Mouse (Mus musculus): ENCODE measurements at regions not wholly inside any gene's neighbourhood (a gene's known extent, or its start where the extent isn't known, plus 50 kb on each side); places are given as distances from the start of the nearest gene placed in this dataset.

DNA sequence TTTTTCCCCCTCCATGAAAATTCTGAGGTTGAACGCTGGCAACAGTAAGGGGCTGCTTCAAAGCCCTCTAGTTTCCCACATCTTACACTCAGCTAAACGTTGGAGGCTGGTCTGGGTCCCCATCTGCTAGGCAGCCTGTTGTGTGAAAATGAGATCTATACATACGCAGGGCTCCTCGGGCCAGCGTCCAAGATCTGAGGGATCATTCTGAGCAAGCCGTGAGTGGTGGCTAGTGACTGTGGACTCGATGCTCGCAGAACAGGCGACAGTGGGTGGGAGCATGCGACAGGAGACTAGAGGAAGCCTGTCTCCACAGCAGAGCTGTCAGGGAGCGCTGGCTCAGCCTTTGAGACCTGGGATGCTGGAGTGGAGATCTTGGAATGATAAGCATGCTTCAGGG is 237.3 kb downstream of the Rplp1 start:
- DNase-seq (ENCODE audit: low read depth, low spot score): no peak

- DNase-seq (ENCODE audit: low read depth, low spot score): no peak
Measured at GRCm38 (mm10) chr9:61675366-61675765, 239.0 kb downstream of the Rplp1 start.

DNA sequence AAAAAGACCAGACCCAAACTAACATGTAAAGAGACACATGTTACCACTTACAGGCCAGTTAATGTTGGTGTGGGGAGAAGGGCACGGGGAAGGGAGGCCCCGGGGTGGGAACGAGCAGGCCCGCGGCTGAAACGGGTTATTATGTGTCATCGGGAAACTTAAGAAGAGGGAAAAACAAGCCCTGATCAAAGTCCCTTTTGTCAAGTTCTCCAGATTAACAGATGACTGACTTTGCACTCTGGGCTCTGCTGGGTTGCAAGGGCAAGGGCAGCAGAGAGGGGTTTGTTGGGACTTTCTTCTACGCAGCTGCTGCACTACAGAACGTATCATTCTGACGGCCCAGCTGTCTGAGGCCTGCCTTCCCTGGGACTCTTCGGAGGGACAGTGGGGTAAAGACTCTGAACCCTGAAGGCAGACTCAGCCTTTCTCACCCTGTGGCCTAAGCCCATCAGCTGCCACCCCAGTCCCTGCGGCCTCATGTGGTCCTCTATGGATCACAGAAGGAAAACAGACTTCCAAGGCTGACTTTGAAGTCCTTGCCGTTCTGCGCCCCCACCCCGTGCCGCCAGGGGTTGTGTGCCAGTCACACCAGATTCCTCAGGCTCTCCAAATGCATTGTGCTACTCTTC is 240.7 kb downstream of the Rplp1 start:
- DNase-seq (ENCODE audit: low read depth, low spot score): no peak

- no peak for DNase-seq (ENCODE audit: low read depth, low spot score)
Measured at GRCm38 (mm10) chr9:61670986-61671385, 243.4 kb downstream of the Rplp1 start.

DNA sequence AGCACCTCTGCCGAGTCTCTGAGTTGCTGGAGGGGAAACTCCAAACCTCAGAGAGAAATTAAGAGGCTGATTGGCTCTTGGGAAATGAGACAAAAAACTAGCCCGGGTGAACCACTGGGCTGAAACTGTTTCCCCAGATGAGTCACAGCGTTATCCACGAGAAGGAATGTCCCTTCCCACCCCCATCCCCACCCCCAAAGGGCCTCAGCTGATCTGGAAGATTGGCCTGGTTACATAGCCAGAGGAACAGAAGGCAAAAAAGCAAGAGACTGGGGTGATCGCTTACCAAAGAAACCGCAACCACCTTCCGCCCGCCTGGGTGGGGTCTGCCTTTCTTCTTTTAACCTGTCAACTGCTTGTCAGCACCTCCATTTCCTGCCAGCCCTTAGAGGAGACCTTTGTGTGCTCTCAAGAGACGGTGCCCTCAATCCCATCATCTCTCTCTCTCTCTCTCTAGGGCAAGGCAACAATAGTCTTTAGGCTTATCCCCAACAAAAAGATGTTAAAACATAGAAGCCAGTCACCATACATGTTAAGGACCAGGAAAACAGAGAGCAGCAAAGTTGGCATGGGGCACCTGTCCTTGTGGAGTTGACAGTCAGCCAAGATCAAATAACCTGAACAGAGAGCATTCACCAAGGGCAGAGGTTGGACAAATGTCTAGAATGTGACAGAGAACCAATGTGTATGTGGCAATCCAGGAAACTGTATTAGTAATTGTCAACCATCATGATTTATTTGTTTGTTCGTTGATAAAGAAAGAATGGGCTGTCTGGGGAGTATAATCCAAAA is 244.4 kb downstream of the Rplp1 start:
- DNase-seq (ENCODE audit: low read depth, low spot score): no peak

- DNase-seq (ENCODE audit: low read depth, low spot score): no peak
Measured at GRCm38 (mm10) chr9:61668723-61669122, 245.6 kb downstream of the Rplp1 start.

DNA sequence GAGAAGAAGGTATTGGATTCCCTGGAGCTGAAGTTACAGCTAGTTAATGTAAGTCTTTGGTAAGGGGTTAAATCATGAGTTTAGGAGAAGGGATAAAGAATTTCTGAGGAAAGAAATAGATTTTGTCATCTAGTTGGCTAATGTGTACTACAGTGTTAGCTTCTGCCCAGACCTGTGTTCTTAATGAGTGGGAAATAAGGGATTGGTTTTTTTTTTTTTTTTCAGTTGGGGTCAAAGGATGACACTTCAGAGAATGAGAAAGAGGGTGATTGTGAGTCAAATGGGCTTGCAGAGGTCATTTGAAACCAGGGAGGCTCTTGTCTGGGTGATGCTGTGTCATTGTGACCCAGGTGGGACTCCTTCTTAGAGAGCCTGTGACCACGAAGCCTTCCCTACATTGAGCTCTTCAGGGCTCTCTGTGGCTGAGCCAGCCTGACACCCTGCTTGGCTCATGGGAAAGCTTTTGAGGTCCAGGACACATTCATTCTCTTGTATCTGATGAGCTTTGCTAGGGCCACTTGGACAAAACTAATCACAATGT is 246.1 kb downstream of the Rplp1 start:
- no peak for DNase-seq (ENCODE audit: low read depth, low spot score)

DNA sequence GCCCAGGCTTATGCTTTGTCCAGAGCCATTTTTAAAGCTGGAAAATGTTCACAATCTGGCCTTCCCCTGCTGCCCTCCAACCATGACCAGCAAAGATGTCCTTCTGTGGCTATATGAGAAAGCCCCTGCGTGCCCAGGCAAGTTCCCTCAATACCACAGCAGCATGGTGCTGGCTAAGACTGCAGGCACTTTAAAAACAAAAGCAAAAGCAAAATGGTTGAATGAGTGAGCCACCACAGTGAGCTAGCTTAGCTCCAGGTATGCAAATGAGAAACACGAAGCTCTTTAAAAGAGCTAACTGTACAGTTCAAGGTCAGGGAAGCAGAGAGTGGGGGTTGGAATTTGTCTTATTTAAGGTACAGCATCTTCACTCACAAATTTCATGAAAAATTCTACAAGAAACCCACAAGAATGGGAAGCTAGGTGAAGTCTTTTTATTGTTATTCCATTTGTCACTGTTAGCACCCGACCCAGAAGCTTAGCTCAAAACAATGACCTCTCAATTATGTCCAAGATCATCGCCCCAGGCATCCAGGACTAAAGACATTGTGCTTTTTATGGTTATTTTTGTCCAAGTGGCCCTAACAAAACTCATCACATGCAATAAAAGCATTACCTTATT is 246.8 kb downstream of the Rplp1 start:
- DNase-seq (ENCODE audit: low read depth, low spot score): no peak

GRCm38 (mm10) chr9:61666761-61667332 is 247.5 kb downstream of the Rplp1 start:
- no peak for DNase-seq (ENCODE audit: low read depth, low spot score)

DNA sequence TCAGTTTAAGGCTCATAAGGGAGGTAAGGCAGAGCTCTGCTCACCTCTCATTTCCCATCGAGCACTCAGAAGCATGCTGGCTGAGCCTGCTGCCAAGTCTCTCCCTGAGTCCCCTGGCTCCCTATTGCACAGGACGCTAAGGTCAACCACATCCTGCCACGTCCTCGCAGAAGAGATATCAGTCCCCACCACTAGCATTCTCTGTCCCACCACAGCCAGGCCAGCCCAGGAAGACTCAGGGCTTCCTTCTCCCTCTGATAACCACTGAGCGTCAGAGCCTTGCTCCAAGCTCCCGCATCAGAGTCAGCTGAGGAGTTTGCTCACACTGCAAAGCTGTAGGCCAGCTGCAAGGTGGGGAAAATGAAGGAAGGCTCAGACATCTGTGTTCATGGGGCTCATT is 248.2 kb downstream of the Rplp1 start:
- DNase-seq (ENCODE audit: low read depth, low spot score): no peak

DNA sequence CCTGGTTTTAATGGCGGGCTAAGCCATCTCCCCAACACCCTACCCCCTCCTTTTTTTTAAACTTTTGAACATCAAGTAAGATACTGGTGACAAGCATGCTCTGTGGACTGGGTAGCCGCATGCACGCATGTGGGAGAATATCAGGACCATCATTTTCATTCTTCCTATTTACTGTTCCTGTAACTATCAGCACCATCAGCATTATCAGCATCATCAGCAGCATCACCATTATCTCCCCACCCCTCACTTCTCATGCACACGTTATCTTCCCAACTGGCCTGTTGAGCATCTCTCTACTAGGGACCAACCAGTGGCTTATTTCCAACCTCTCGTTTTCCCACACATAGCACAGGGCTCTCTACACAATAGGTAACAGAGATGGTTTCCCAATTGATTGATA is 249.1 kb downstream of the Rplp1 start:
- DNase-seq (ENCODE audit: low read depth, low spot score): no peak

DNA sequence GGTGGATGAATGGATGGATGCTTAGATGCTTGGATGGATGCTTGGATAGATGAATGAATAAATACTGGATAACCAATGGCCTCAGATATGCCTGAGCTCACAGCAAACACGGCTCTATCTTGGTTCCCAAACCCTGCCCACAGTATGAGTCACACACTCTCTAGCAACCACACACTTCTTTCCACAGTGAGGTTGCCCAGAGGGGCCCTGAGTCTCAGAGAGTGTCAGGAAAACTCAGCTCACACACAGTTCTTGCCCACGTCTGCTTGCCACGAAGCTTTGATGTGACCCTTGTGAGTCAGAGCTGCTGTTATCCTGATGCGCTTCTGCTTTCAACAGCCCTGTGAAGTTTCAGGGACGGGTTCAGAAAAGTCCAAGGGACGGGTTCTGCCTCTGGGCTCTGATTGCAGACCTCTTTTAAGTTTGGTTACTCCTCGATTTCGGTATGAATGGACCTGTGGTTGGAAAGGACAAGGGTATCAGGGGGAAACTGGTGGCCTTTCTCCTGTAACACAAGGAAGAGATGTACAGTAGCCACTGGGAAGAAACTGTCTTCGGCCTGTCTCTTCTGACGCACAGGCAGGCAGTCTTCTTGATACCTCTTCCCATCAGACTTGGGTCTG is 250.2 kb downstream of the Rplp1 start:
- DNase-seq (ENCODE audit: low read depth, low spot score): no peak

DNA sequence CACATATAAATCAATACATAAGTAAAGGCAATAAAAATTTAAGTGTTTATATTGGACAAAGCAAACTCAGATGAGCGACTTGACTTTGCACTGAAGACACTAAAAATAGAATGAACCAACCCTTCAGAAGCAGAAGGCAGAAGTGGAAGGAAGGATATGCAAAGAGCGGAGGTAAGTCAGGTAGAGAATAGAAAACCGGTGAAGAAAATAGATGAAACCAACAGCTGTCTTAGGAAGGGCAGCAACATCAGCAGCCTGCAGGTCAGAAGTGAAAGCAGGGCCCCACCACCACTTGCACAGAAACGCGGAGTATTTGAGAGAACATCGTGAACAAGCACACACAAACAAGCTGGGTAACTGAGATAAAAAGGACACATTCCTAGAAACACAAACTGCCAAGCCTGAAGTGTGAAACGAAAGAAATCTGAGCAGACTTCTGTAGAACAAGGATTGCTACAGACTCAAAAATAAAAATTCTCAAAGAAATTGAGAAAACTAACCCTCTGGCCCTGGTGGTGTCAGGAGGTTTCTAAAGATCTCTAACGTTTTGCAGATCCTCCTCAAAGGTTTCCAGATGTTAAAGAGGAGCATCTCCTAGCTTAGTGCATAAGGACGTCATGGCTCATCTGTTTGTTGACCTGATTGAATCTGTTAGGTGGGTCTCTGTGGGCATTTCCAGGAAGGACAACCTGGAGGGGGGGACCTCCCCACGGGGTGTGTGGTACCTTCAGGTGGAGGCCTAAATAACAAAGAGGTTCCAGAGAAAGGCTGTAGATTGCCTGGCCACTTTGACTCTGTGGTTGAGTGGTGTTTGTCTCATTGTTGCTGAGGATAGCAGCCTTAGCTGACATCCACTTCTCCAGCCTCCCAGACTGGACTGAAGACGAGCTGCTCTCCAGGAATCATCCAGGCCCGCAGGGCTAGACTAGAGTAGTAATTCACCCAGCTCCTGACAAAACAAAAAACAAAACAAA is 252.0 kb downstream of the Rplp1 start:
- DNase-seq (ENCODE audit: low read depth, low spot score): no peak

DNA sequence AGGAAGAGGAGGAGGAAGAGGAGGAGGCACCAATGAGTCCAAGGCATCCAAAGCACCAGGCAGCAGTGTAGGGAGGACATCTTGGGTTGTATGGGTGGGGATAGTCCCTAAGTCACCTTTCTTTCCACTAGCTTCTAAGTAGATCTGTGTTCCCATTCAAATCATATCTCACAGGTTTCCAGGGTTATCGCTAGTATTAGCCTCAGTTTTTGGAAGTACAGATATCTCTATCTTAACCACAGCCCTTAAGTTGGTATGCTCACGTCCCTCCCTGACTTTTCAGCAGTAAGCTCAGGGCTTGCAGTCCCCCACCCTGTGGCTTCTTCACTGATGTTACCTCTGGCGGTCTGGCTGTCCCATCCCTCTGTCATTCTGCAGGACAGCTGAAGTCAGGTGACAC is 254.2 kb downstream of the Rplp1 start:
- DNase-seq (ENCODE audit: low read depth, low spot score): no peak

DNA sequence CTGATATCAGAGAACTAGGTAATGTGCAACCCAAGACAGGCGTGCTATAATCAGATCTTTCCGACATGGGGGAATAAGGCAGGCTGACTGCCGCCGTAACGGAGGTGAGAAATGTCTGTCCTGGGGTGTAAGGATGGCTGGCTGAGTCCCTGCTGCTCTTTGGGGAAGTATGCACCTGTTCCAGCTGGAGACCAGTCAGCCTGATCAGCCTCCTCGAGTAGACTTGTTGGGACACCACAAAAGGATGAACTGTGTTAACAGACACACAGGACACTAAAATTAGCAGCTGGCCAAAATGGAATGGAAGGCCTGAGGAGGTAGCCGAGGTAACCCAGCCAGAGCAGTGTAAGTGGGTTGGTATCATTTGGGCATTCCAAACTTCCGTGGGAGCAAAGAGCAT is 256.3 kb downstream of the Rplp1 start:
- no peak for DNase-seq (ENCODE audit: low read depth, low spot score)

- DNase-seq (ENCODE audit: low read depth, low spot score): no peak
Measured at GRCm38 (mm10) chr9:61655433-61655981, 258.8 kb downstream of the Rplp1 start.

GRCm38 (mm10) chr9:61645661-61646425 is 268.5 kb downstream of the Rplp1 start:
- peak; percentile 29 for DNase-seq (ENCODE audit: low read depth, low spot score)

GRCm38 (mm10) chr9:61640739-61641138 is 268.6 kb downstream of the Tle3 start:
- DNase-seq (ENCODE audit: low read depth, low spot score): no peak

- DNase-seq (ENCODE audit: low read depth, low spot score): no peak
Measured at GRCm38 (mm10) chr9:61638908-61639307, 266.7 kb downstream of the Tle3 start.

DNA sequence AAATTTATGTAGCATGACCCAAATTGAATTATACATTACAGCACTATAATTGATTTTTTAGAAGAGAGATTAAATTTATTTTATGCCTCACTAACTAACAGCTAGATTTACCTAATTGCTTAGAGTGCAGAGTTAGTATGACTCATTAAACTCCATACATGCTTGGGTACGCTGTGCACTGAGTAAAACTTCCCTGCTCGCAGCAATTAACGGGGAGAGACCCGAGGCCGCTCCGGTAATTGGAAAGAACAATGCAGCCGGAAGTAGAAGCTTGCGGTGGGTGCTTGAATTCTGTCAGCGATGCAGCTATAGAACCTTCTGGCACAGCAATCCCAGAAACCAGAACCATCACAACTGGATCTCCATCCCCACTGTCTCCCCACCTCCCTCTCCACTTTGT is 261.8 kb downstream of the Tle3 start:
- DNase-seq (ENCODE audit: low read depth, low spot score): no peak

Data from embryo, embryonic 11.5 days (tissue).